In the genomic region with DNA sequence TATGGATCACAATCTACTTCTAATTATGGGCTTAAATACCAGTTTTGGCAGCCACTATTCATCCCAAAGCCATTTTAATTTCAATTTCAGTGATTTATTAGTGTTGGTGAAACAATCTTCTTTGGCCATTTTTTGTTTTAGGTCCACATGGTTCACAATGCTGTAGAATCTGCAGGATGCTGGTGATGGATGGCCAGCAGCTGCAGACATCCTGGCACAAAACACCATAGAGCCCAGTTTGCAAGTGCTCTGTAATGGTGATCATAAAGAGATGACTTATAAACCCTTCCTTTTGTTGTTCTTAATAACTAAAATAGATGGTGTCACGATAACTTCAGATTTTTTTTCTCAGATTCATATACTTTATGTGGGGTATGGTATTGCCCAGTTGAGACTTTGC, we compare ENCODE assay signal across 27 mouse cellular contexts.
A peak's percentile ranks its signal among the peaks of the same experiment; 100 is the strongest.
DNase-seq lines count a peak whose midpoint lies in the region; ATAC-seq and TF ChIP-seq lines count a peak whose summit lies in the region.
"Had no signal": no experiment of that assay in that cellular context is flagged by ENCODE, and none has a peak within 500 bp of the region (broad histone marks: within the 10 kb centered on the region; RNA-seq: fewer than 3 reads in every experiment).

No protein-coding gene starts in this region.

- 88% methylated on average over 1 of the region's 1 CpGs for WGBS in kidney, embryonic 14.5 days

- no peaks in the 10 kb centered on the region for H3K4me1 ChIP-seq in kidney, embryonic 14.5 days (ENCODE audit: control insufficient read depth, insufficient read depth, low read length)
- H3K4me1 ChIP-seq: embryonic facial prominence, embryonic 15.5 days; heart, embryonic 13.5 days had no signal

- no peaks in the 10 kb centered on the region for H3K9me3 ChIP-seq in kidney, embryonic 14.5 days (ENCODE audit: control insufficient read depth, low read length)
- H3K9me3 ChIP-seq: embryonic facial prominence, embryonic 12.5 days; embryonic facial prominence, embryonic 15.5 days; heart, embryonic 13.5 days had no signal

- H3K27me3 ChIP-seq in kidney, embryonic 14.5 days (ENCODE audit: control insufficient read depth, insufficient read depth, low read length), result no peaks in the 10 kb centered on the region
- H3K27me3 ChIP-seq in C2C12 (ENCODE audit: control insufficient read depth, insufficient read depth, insufficient read length), result no peaks in the 10 kb centered on the region
- H3K27me3 ChIP-seq: CH12.LX; embryonic facial prominence, embryonic 12.5 days; embryonic facial prominence, embryonic 15.5 days; heart, embryonic 13.5 days; Patski had no signal

- H3K36me3 ChIP-seq in kidney, embryonic 14.5 days (ENCODE audit: control insufficient read depth, insufficient read depth, low read length), result no peaks in the 10 kb centered on the region
- H3K36me3 ChIP-seq in C2C12 (ENCODE audit: control insufficient read depth, insufficient read depth), result no peaks in the 10 kb centered on the region
- H3K36me3 ChIP-seq: embryonic facial prominence, embryonic 12.5 days; embryonic facial prominence, embryonic 15.5 days; G1E; heart, embryonic 13.5 days had no signal

- H3ac ChIP-seq in C2C12 (ENCODE audit: control insufficient read depth, insufficient read length, low read depth), result no peak overlapping the region

- H3K27ac ChIP-seq in kidney, embryonic 14.5 days (ENCODE audit: low read depth, low read length), result no peak overlapping the region
- H3K27ac ChIP-seq: embryonic facial prominence, embryonic 12.5 days; embryonic facial prominence, embryonic 15.5 days; gastrocnemius, adult 2 months; heart, embryonic 13.5 days; hindbrain, embryonic 14.5 days; hindbrain, postnatal 0 days had no signal

- H3K4me3 ChIP-seq in kidney, embryonic 14.5 days (ENCODE audit: low read length), result no peak overlapping the region
- no peak overlapping the region for H3K4me3 ChIP-seq in C2C12 (ENCODE audit: insufficient read depth, poor library complexity, severe bottlenecking)
- H3K4me3 ChIP-seq: embryonic facial prominence, embryonic 12.5 days; embryonic facial prominence, embryonic 15.5 days; gastrocnemius, adult 2 months; heart, embryonic 13.5 days had no signal

- no peak overlapping the region for H3K4me2 ChIP-seq in kidney, embryonic 14.5 days (replicated peaks; ENCODE audit: low read depth, low read length)
- H3K4me2 ChIP-seq: embryonic facial prominence, embryonic 12.5 days; embryonic facial prominence, embryonic 15.5 days; heart, embryonic 13.5 days; hindbrain, embryonic 14.5 days had no signal

- DNase-seq in kidney, adult 9 months, result peak; percentile 22
- DNase-seq in kidney, postnatal 36 days, result peak; percentile 9 to 10
- DNase-seq in kidney, postnatal 4 days, result no peak
- no peak for DNase-seq in c-Kit-positive CD71-positive TER-119-positive erythroid progenitor cells, embryonic 14.5 days (ENCODE audit: low spot score)
- DNase-seq: adrenal gland, postnatal 10 days; adrenal gland, postnatal 36 days; cerebellum, adult 11 months; cerebellum, adult 2 months; cerebellum, adult 9-11 months; cerebellum, postnatal 25 days; forebrain, postnatal 0 days; gastrocnemius, adult 2 months; gastrocnemius, postnatal 14 days; heart, adult 11 months; heart, postnatal 14 days; heart, postnatal 4 days had no signal

- H3K79me3 ChIP-seq in C2C12 (ENCODE audit: low read depth), result no peaks in the 10 kb centered on the region

- H3K79me2 ChIP-seq in C2C12 (ENCODE audit: control insufficient read depth, insufficient read depth), result no peaks in the 10 kb centered on the region

- no peak for ATAC-seq in kidney, embryonic 14.5 days (ENCODE audit: low FRiP score, low TSS enrichment)
- ATAC-seq: forebrain, embryonic 14.5 days; forebrain, postnatal 0 days; hindbrain, postnatal 0 days; Patski had no signal

- no peak overlapping the region for H3K9ac ChIP-seq in kidney, embryonic 14.5 days (ENCODE audit: low read depth, low read length)
- H3K9ac ChIP-seq: embryonic facial prominence, embryonic 12.5 days; embryonic facial prominence, embryonic 15.5 days; forebrain, postnatal 0 days; heart, embryonic 13.5 days; hindbrain, embryonic 14.5 days had no signal

- no peak for TF ChIP-seq CTCF in C2C12 (IDR thresholded peaks at IDR 0.05; ENCODE audit: control insufficient read depth, insufficient read depth, insufficient read length)

TF ChIP-seq in C2C12, 6 proteins besides CTCF, POLR2A, EP300 and RAD21:
- TF ChIP-seq MYOD1 (IDR thresholded peaks at IDR 0.05; ENCODE audit: control insufficient read depth, insufficient read length, low read depth), result peak; percentile 92
- no peak for TF ChIP-seq MAX (IDR thresholded peaks at IDR 0.05)

Comparison
In these comparisons a context has a peak if more than half of its experiments do, and no peak if none do; other contexts are left out.
1. DNase-seq: peak in kidney, adult 9 months (single experiment) and kidney, postnatal 36 days (2 of 2); none in kidney, postnatal 4 days (0 of 2) and c-Kit-positive CD71-positive TER-119-positive erythroid progenitor cells, embryonic 14.5 days (single experiment).